Mouse (Mus musculus): Measurements from ENCODE around the gene Zp3r.
"Not testable (repeated sequence)": the region's sequence is repeated elsewhere in the genome, so short reads cannot be mapped to it uniquely, and the experiment has no call there.

Gene Zp3r

DNA sequence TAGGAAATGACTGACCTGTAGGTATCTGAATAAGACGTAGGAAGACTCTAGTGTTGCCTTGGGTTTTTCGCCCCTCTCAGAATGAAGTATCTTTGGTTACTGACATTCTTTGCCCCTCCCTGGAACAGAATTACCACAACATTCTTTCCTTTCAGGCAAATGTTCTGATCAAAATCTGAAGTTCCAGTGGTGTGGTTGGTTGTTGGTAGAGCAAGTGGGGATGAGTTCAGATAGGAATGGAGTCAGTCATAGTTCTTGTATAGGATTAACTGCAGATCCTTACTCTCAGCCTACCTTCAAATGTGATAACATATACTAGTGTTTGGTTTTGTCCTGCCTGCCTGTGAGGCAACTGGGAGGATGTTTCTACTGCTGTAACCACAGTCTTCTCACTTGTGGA lies at the start of gene Zp3r:
Zp3r (minus strand) TSS at position 101 of the 400 bp plus-strand sequence.
- no peak for DNase-seq (ENCODE audit: low spot score)

DNA sequence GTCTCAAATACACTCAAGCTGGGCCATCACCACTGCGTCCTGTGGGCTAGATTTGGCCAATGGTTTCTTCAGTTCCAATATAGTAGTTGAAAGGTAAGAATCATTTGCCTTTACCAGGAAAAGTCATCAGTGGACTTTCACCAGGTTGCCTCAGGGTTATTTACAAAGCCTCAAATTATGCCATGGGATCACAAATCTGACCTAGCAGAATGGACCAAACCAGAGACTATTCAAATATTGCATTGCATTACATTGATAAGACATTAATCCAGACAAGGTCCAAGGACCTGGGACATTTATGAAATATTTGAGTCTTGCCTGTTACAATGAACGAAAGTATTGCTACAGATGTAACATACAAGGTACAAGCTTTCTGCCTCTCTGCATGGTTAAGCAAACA lies 49.1 kb upstream of the Zp3r start:
- no peak for DNase-seq (ENCODE audit: low spot score)

DNA sequence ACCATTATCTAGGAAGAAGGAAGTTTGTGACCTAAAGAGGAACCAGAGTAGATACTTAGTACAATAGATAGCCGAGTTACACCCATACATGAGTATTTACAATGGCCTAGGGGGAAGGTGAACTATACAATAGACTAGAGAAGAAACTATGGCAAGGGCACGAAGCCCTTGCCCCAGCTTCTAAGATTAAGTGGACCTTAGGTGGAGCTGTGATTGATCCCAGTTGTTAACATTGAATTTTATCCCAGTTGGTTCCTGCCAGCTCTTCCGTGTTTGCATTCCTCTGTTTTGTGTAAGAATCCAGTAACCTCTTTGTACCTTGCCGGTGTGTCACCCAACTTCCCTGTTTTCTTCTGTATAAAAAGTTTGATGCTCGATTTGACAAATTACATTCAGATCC lies 34.2 kb upstream of the Zp3r start:
- DNase-seq (ENCODE audit: low spot score): not testable (repeated sequence)

DNA sequence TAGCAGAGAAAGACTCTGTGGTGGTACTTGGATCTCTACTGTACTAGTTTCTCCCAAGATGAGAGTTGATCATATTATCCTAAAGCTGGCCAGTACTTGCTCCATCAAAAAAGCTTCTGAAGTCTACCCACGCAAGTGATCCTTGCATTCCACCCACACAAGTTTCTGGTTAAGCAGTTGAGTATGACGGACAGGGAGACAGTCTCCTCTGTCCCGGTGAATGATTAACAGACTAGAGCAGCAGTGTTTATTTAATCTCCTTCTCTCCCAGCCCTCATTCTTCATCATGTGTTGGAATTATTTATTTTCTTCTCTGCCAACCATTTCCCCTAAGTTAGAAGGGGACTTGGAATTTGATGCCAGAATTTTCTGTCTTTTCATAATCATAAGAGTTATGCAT lies 32.0 kb upstream of the Zp3r start, which contains the start of gene C4bp:
C4bp (minus strand) TSS at position 179 of the 400 bp plus-strand sequence.
- no peak for DNase-seq (ENCODE audit: low spot score)

DNA sequence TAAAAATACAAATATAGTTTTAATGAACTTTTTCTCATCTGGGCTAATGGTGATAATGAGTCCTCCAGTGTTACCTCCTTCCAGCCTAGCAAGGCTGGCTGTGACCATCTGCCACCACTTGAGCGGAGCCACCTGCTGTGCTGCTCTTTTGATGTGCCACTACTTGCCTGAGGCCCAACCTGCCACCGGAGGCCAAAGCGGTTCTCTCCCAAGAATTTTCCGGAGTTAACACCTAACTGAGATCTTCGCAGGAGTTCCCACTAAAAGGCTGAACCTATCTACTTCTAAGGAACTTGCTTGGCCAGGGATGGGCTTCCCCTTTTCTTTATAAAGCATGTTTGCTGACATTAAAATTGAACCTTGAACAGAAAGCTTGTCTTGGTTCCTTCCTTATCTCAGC lies 30.2 kb upstream of the Zp3r start:
- DNase-seq (ENCODE audit: low spot score): not testable (repeated sequence)

DNA sequence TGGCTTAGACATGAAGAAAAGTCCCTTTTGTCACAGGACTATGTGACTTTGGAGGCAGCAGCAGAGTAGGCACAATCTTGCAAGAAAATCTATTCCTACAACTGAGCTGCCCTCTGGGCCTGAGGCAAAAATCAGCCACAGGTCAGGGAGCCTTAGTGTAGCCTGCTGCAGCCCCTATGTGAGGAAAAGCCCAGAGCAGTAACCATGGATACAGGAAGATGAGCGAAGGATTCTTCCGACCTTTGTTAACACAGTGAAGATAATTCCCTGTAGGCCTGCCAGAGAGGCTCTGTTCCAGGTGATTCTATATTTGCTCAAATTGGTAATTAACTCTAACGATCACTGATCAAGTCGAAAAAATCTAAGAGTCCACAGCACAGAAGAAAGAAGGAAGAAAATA lies 14.7 kb upstream of the Zp3r start:
- no peak for DNase-seq (ENCODE audit: low spot score)

DNA sequence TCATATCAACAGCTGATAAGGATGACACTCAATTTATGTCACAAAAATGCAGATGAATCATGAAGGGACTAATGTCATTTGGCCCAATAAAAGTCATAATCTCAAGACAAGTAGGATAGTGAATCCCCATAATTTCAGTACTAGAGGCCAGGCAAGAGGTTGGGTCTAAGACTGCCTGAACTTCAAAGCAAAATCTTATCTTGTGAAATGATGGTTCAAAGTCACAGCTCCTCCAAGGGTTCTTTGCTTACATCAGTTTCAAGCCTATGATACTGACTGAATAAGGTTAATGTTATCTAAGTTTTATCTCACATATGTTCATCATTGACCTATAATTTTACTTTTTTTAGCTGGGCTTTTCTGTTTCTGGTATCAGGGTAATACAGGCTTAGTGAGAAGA lies 11.5 kb upstream of the Zp3r start:
- no peak for DNase-seq (ENCODE audit: low spot score)

DNA sequence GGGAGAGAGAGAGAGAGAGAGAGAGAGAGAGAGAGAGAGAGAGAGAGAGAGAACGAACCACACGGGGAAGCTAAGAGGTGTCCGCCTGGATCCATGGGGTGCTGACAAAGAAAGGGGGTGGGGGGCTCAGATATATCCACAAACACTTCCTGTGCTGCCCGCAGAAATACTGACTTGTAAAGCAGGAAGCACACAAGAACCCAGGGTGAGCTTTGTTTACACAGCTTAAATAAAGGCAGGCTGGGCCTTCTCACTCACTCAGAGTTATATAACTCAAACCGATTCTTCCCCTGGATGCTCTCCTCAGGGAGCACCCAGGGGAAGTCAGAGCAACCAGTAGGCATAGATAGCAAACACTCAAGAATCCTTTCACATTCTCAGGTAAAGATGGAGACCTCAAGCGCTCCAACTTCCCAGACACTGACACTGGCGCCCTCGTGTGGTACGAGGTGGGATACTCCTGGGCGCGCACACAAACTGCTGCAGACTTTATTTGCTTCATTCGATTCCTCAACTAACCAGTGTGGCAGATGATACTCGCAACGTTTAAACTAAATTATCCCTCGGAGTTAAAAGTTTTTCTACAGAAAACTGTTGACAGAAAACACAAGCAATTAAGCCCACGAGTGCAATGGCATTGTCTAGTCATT lies 4.5 kb upstream of the Zp3r start:
- DNase-seq (ENCODE audit: low spot score): peak; percentile 81

DNA sequence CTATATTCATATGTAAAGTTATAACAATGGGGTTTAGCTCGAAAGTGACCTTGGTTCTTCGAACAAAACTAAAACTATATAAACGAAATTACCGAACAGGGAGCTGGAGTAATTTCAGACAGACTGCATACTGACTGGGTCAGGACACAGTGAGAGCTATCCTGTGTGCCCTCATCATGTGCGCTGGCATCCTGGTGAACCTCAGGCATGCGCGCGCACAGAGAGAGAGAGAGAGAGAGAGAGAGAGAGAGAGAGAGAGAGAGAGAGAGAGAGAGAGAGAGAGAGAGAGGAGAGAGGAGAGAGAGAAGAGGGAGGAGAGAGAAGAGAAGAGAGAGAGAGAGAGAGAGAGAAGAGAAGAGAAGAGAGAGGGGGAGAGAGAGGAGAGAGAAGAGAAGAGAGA lies 3.9 kb upstream of the Zp3r start:
- no peak for DNase-seq (ENCODE audit: low spot score)

DNA sequence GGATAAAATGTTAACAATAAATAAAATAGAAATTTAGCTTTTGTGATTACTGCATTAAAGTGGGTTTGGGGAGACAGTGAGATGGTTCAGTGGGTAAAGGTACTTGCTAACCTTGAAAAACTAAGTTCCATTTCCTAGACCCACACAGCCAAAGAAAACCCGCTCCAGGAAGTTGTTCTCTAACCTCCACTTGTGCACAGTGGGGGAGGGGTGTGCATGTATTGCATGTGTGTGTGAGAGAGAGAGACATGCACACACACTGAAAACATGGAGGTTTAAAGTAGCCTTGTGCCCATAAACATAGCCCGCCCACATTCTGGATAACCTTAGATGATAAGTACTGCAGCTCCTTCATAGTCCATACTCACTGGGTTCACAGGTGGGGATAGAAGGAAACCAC lies 33.1 kb downstream of the Zp3r start:
- no peak for DNase-seq (ENCODE audit: low spot score)

DNA sequence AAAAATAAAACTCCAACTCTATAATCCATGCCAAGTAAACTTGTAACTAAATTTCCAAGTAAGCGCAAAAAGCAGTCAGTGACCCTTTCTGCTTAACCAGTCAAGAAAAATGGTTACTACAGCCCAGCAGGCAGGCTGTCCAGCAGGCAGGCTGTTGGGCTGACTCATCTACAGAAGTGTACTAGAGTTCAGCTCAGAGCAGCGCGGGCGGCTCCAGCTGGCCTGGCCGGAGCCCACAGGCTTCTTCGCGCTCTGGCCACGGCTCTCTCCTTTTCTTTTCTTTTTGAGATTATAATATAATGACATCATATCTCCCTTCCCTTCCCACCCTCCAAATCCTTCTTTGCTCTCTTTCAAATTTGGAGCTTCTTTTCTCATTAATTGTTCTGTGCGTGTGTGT lies 40.8 kb downstream of the Zp3r start:
- peak; percentile 61 for DNase-seq (ENCODE audit: low spot score)

DNA sequence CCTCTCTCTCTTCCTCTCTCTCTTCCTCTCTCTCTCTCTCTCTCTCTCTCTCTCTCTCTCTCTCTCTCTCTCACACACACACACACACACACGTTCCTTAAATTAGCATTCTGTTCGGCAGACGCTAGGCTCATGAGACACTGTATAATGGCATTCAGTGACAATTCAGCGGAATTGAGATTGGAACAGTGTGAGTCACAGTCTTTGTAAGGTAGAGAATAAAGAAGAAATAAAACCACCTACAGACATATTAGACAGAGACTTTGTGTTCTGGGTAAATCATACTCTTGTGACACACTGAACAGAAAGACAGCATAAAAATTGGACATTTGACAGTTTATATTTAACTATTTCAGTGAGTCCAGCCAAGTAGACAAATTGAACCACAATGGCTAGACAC lies 53.0 kb downstream of the Zp3r start:
- no peak for DNase-seq (ENCODE audit: low spot score)

DNA sequence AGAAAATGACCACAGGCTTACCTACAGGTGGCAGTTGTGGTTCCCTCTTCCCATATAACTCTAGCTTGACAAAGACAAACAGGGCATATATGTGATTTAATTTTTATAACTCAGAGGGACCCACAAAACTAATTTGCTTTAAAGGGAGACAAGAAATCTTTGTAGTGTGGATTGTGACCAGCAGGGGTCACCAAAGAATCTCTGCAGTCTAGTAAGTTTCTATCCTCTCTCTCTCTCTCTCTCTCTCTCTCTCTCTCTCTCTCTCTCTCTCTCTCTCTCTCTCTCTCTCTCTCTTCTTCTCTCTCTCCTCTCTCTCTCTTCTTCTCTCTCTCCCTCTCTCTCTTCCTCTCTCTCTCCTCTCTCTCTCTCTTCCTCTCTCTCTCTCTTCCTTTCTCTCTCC lies 53.5 kb downstream of the Zp3r start:
- DNase-seq (ENCODE audit: low spot score): peak; percentile 58

DNA sequence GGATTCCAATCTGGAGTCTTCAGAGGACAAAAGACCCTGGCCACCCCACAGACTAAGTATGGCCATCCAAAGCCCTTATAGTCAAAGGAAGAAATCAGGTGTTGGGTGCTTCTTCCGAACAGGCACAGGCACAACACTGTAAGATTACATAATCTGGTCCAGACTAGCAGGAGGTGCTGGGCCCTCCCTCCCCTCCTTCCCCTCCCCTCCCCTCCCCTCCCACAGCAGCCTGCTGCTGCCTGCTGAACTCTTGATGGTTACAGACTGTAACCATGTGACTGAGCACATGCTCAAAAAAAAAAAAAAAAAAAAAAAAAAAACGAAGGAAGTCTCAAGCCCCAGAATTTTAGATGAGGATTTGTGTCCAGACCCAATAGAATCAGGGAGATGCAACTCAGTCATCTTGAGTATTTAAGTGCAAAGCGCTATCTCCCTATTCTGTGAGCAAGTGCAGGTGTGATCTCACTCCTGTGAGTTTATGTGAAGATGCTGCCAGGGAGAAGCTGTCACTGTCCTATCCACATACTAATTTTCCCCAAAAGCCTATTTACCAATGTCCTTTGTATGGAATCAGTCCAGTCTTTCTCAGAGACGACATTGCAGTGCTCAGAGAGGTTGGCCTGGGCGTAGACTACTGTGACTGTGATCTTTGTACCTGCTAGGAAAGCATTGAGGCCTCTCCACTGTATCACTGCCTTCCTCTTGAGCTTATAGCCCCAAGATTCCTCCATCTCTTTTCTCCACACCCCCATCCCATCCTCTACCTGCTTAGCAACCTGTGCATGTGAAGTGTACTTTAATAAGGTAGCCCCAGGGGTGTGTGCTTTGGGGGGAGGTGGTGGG lies 77.8 kb downstream of the Zp3r start:
- no peak for DNase-seq (ENCODE audit: low spot score)

DNA sequence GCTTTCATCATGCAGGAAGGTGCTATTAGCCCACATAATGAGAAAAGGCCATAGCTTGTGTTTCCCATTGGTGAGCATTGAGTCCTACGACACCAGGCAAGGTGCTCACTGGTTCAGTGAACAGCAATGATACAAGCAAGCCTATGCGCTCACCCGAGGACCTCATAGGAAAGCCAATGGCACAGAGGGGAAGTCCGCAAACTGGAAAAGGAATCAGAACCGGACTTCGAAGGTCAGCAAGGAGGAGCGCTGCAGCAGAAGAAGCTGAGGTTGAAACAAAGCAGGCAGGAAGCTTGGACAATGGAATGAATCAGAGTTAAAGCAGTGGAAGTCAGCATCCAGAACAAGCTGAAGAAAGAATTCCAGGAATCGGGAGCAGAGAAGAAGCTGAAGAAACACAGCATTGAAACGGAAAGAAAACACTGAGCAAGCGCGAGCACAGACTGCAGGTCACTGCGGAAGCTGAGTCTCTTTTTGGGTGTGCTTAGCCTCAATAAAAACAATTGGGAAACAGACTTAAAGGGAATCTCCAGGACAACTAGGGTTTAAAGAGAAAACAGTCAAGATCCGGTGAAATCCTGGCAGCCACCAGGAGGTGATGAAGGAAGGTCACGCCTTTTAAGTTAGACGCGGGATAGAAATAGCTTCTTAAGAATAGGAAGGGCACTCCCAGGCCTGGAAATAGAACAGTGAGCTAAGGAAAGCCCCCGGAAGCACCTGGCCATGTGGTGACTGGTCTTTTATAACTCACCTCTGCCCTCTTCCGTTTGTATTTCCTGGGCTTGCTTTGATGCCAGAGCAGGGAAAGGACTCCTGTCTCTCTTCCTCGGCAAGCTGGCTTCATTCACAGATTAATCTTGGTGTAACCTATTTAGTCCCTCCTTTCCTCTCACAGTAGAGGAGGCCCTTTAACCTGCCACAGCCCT lies 78.9 kb downstream of the Zp3r start:
- no peak for DNase-seq (ENCODE audit: low spot score)

DNA sequence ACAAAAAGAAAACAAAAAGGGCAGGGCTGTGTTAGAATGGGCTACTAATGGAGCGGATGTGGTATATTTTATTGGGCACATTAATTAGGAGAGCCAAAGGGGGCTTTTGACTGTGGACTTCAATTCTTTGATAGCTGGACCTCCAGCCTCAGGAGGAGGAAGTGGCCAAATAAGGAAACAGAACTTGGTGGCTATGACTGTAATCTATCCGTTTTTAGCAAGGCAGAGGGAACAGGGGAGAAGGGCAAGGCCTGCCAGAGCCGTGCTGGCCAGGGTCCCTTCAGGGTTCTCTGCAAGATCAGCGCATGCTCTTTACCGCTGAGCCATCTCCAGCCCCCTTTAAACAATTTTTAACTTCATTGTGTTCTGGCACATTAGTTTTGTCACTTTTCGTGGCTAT lies 79.7 kb downstream of the Zp3r start:
- no peak for DNase-seq (ENCODE audit: low spot score)

DNA sequence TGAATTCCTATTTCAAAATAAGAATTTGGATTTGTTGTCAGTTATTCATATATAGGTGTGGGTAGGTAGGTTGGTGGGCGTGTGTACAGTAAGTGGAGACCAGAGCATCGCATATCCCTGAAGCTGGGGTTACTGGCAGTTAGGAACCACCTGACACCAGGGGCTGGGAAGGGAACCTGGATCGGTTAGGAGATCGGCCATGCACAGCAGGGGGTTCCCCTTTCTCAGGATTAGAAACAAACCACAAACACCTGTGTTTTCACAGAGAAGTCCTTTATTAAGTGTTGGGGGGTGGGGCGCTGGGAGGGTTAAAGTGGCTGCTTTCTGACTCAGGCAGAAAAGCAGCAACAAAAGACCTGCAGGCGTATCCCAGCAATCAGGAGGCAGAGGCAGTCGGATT lies 80.3 kb downstream of the Zp3r start:
- DNase-seq (ENCODE audit: low spot score): no peak

DNA sequence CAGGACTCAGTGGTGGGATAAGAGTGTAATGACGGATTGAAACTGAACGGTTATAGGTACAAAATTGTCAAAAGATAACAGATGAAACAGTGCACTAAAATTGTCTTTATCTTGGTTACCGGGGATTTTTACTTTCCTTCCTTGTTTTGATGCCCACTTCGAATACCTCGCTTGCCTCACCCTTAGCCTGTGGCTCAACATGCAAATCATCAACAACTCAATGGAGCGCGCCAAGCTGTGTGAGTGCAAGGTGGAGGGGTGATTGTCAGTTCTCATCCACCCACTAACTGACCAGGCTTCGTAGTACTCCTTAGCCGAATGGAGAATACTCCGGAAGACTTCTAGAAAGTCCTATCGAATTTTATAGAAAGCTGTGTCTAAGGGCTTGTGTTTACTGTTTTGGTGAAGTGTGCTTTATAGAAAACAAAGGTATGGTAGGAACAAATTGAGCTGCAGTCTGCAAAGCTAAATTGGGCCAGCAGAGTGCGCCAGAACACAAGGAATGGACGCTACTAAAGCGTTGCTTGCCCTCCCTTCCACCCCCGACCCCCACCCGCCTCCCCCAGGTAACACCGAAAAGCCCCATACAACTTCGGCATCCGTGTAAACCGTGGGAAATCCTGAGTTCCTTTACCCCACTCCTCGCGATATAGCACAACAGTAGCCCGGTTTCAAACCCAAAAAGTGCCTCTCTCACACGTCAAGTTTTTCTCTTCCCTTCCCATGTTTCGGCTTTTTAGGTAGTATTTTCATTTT lies 81.6 kb downstream of the Zp3r start:
- DNase-seq (ENCODE audit: low spot score): peak; percentile 70

All from urinary bladder, postnatal 14 days (tissue).